ENCODE assay signal across 18 mouse cellular contexts in genomic region chr6:49322056-49322455, GRCm38 (mm10). TPM values are rescaled to one million over a fixed set of nuclear protein-coding genes. Genes with fewer than 3 reads are reported as not detected.
A peak's percentile ranks its signal among the peaks of the same experiment; 100 is the strongest.
DNase-seq lines count a peak whose midpoint lies in the region; ATAC-seq and TF ChIP-seq lines count a peak whose summit lies in the region.
"Had no signal": no experiment of that assay in that cellular context is flagged by ENCODE, and none has a peak within 500 bp of the region (broad histone marks: within the 10 kb centered on the region; RNA-seq: fewer than 3 reads in every experiment).

No protein-coding gene starts in this region.

- TF ChIP-seq POLR2A in kidney, adult 2 months (IDR thresholded peaks at IDR 0.05; ENCODE audit: low read depth, low read length) = no peak

- no peak for TF ChIP-seq CTCF in kidney, adult 2 months (conservative IDR thresholded peaks at IDR 0.05; ENCODE audit: insufficient read depth, insufficient read length, low read depth, low read length)

- ATAC-seq in neural tube, embryonic 13.5 days (ENCODE audit: low read depth) = no peak
- ATAC-seq in forebrain, embryonic 14.5 days = no peak
- ATAC-seq: forebrain, embryonic 16.5 days; hindbrain, postnatal 0 days; liver, postnatal 0 days had no signal

- no peaks in the 10 kb centered on the region for H3K27me3 ChIP-seq in kidney, adult 2 months (replicated peaks; ENCODE audit: control insufficient read depth, insufficient read depth, low read length)
- H3K27me3 ChIP-seq in neural tube, embryonic 13.5 days = no peaks in the 10 kb centered on the region
- no peaks in the 10 kb centered on the region for H3K27me3 ChIP-seq in forebrain, embryonic 14.5 days (replicated peaks; ENCODE audit: control insufficient read depth, insufficient read depth, low read length)
- H3K27me3 ChIP-seq: megakaryocyte, embryonic 14.5 days had no signal

- peak overlapping the region; percentile 26; the same call in 1 of the 2 replicates for H3K9ac ChIP-seq in neural tube, embryonic 13.5 days
- H3K9ac ChIP-seq in forebrain, embryonic 14.5 days (ENCODE audit: low read length) = no peak overlapping the region
- H3K9ac ChIP-seq: liver, postnatal 0 days had no signal

- no peaks in the 10 kb centered on the region for H3K36me3 ChIP-seq in kidney, adult 2 months (ENCODE audit: control insufficient read depth, insufficient read depth, low read length)
- no peaks in the 10 kb centered on the region for H3K36me3 ChIP-seq in neural tube, embryonic 13.5 days
- no peaks in the 10 kb centered on the region for H3K36me3 ChIP-seq in forebrain, embryonic 14.5 days (ENCODE audit: control insufficient read depth, insufficient read depth, low read length)

- no peak overlapping the region for H3K4me2 ChIP-seq in neural tube, embryonic 13.5 days
- no peak overlapping the region for H3K4me2 ChIP-seq in forebrain, embryonic 14.5 days (ENCODE audit: low read length)

- intact Hi-C loops in left cerebral cortex, postnatal 10 days (cut with DNase I) = loop anchor here (5.0 kb wide), 1 partner anchor 75 kb away; the partner anchor contains the start of gene Stk31

- no peak overlapping the region for H3K27ac ChIP-seq in kidney, adult 2 months (ENCODE audit: insufficient read depth, low read depth, low read length)
- no peak overlapping the region for H3K27ac ChIP-seq in neural tube, embryonic 13.5 days (replicated peaks)
- no peak overlapping the region for H3K27ac ChIP-seq in forebrain, embryonic 14.5 days (ENCODE audit: low read depth, low read length)
- H3K27ac ChIP-seq: hindbrain, postnatal 0 days had no signal

- H3K9me3 ChIP-seq in neural tube, embryonic 13.5 days = no peaks in the 10 kb centered on the region
- no peaks in the 10 kb centered on the region for H3K9me3 ChIP-seq in forebrain, embryonic 14.5 days (replicated peaks; ENCODE audit: control insufficient read depth, low read length)
- H3K9me3 ChIP-seq: megakaryocyte, embryonic 14.5 days had no signal

- no peak overlapping the region for H3K4me3 ChIP-seq in kidney, adult 2 months (ENCODE audit: insufficient read depth, low read depth, low read length)
- H3K4me3 ChIP-seq in neural tube, embryonic 13.5 days = no peak overlapping the region
- no peak overlapping the region for H3K4me3 ChIP-seq in forebrain, embryonic 14.5 days (ENCODE audit: low read depth, low read length)

- H3K4me1 ChIP-seq in kidney, adult 2 months (ENCODE audit: control insufficient read depth, insufficient read depth, low read length) = peaks cover 4% of the 10 kb centered on the region; the same call in 1 of the 2 replicates
- H3K4me1 ChIP-seq in neural tube, embryonic 13.5 days (replicated peaks) = peaks cover 15% of the 10 kb centered on the region
- 0 out of 2 replicates have a peak, but pooled peaks cover 2% of the 10 kb centered on the region for H3K4me1 ChIP-seq in forebrain, embryonic 14.5 days (ENCODE audit: control insufficient read depth, insufficient read depth, low read length)

- peak; percentile 7 for DNase-seq in kidney, adult 2 months
- no peak for DNase-seq in kidney, adult 18-20 months
- DNase-seq in neural tube, embryonic 10.5 days (ENCODE audit: extremely low spot score, low spot score) = no peak
- DNase-seq in brain, adult 2 months (ENCODE audit: low read depth, low spot score) = peak; percentile 31
- DNase-seq in left cerebral cortex, postnatal 10 days (ENCODE audit: extremely low spot score in 1 of 2, low spot score in 2 of 2) = no peak
- no peak for DNase-seq in forebrain, embryonic 14.5 days (ENCODE audit: low spot score)
- DNase-seq: adrenal gland, postnatal 25 days; cerebellum, adult 9-10 months; gastrocnemius, postnatal 25 days; kidney, adult 8-10 months; kidney, postnatal 10 days; liver, postnatal 0 days; midbrain, embryonic 14.5 days; thymus, postnatal 25 days had no signal

RNA-seq across cellular contexts. Expression of gene Ccdc126, which starts 3.0 kb away (rescaled TPM):
- polyA plus RNA-seq in kidney, adult 2 months (2012; rRNA removed) = 4.0 and 4.5 TPM in 2 replicates
- polyA plus RNA-seq in neural tube, embryonic 13.5 days (2015; fragmentation: Nextera tagmentation; extraction: Ambion mirVana) = 8.8 and 11.6 TPM in 2 replicates
- total RNA-seq in left cerebral cortex, postnatal 10 days (2021) = 1 to 10 TPM; 6.8 to 7.1 TPM
- 10.2 and 12.6 TPM in 2 replicates for polyA plus RNA-seq in forebrain, embryonic 14.5 days (2014; fragmentation: Nextera tagmentation; extraction: Ambion mirVana)

RNA-seq across cellular contexts. Expression of gene Fam221a, which starts 45.5 kb away (rescaled TPM):
- polyA plus RNA-seq in kidney, adult 2 months (2012; rRNA removed) = 1.8 and 2.3 TPM in 2 replicates
- 3.2 and 5.9 TPM in 2 replicates for polyA plus RNA-seq in neural tube, embryonic 13.5 days (2015; fragmentation: Nextera tagmentation; extraction: Ambion mirVana)
- 1 to 10 TPM; 1.1 to 2.3 TPM for total RNA-seq in left cerebral cortex, postnatal 10 days (2021)
- polyA plus RNA-seq in forebrain, embryonic 14.5 days (2014; fragmentation: Nextera tagmentation; extraction: Ambion mirVana) = 5.4 and 6.0 TPM in 2 replicates

RNA-seq across cellular contexts. Expression of gene Tra2a, which starts 58.2 kb away (rescaled TPM):
- polyA plus RNA-seq in kidney, adult 2 months (2012; rRNA removed) = 18.4 and 22.7 TPM in 2 replicates
- 140 and 154 TPM in 2 replicates for polyA plus RNA-seq in neural tube, embryonic 13.5 days (2015; fragmentation: Nextera tagmentation; extraction: Ambion mirVana)
- total RNA-seq in left cerebral cortex, postnatal 10 days (2021) = 10 to 100 TPM; 66.7 to 68.8 TPM
- 76.3 and 84.1 TPM in 2 replicates for polyA plus RNA-seq in forebrain, embryonic 14.5 days (2014; fragmentation: Nextera tagmentation; extraction: Ambion mirVana)

Comparison
In these comparisons a context has a peak if more than half of its experiments do, and no peak if none do; other contexts are left out.
1. DNase-seq: peak in kidney, adult 2 months (single experiment) and brain, adult 2 months (single experiment); none in kidney, adult 18-20 months (single experiment), neural tube, embryonic 10.5 days (single experiment), left cerebral cortex, postnatal 10 days (0 of 2) and forebrain, embryonic 14.5 days (single experiment).